Mouse (Mus musculus): ENCODE data around the gene Prps1l3.
A peak's percentile ranks its signal among the peaks of the same experiment; 100 is the strongest.
"Not testable (repeated sequence)": the region's sequence is repeated elsewhere in the genome, so short reads cannot be mapped to it uniquely, and the experiment has no call there.

The Prps1l3 gene

DNA sequence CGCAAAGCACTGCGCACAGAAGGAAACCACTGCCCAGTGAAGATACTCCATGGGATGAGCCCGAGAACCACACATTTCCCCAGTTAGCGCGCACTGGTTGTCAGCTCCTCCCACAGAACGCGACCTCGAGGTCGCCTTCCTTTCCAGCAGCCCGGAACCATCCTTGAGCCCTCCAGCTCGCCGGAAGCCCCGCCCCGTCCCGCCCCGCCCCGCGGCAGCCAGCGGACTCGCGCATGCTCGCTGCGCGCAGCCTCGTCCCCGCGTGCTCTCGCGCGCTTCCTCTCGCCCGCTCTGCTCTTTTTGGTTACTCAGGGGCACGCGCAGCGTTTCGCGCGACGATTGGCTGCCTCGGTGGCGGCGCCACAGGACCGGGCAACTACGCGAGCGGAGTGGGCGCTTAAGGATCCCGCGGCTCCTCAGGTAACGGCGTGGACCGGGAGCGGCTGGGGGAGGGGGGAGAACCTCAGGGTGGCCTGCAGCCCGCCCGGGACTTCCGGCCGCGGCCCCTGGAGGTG lies at the start of gene Prps1l3, which contains the start of gene Mipol1:
TSS of gene Prps1l3 (plus strand) at position 221 of the 515 bp plus-strand sequence.
TSS of gene Mipol1 (plus strand) at position 236 of the 515 bp plus-strand sequence.
- DNase-seq (ENCODE audit: low read depth, low spot score) = peak; percentile 95

- DNase-seq (ENCODE audit: low read depth, low spot score) = no peak
These were observed 45.6 kb upstream of the Prps1l3 start for GRCm38 (mm10) chr12:57184401-57185147.

DNA sequence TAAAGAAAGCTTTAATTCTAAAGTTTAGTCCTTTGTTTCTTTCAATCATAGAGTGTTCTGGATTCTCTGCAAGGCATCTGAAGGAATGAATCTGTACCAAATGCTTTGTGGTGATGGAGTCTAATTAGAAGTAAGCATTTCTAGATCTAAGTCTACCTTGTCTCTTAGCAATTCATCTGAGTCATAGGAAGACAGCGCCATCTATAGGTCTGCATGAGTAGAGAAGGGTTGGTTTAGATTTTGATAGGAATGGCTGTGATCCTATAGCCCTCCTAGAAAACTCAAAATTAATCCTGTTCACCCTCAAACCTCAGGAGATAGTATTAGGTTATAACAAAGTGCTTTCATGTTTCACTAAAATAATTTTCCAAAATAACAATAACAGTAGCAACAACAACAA lies 44.7 kb upstream of the Prps1l3 start:
- DNase-seq (ENCODE audit: low read depth, low spot score) = peak; percentile 65

GRCm38 (mm10) chr12:57186126-57186525 lies 44.1 kb upstream of the Prps1l3 start:
- no peak for DNase-seq (ENCODE audit: low read depth, low spot score)

DNA sequence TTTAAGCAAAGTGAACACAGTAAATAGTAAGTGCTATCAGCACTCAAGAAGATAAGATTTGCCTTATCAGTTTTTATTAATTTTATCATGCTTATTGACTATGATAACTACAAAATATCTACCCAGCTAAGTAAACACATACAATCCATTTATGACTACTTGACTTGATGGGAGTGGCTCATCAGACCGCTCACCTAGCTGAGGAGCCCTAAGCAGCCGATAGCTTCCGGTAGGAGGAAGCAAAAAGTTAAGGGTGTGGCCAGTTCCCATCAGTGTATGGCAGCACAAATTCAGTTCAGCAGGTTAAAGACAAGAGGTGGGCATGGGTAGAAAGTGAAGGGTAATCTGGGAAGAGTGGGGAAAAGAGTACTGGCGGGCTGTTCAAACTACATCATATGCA lies 43.2 kb upstream of the Prps1l3 start:
- DNase-seq (ENCODE audit: low read depth, low spot score) = no peak

DNA sequence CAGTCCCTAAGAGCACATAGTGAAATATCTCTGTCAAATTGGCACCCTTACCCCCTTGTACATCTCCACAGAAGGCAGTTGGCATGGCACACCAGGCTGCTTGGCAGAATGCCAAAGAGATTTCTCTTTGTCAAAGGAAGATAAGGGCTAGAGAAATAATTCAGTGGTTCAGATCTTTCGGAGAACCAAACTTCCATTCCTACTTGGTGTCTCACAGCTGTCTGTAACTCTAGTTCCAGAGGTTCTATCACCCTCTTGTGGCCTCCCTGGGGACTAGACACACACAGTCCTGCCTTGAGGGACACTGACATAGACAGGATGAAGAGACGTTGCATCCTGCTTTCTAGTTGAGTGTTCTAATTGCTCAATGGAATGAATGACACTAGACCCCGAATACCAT lies 35.6 kb upstream of the Prps1l3 start:
- DNase-seq (ENCODE audit: low read depth, low spot score) = peak; percentile 62

DNA sequence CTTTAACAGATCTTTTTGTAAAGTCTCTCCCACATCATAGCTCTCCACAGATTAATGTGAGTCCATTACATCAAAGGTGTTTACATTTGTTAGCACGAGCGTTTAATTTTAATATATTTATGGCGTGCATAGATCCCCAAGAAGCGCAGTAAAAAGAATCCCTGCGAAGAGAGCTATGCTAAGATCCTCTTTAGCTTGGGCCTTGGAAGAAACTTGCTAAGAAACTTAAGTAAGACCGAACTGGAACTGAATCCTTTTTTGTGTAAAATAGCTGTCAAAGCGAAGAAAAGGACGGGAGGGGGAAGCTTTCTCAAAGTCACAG lies 34.0 kb upstream of the Prps1l3 start:
- no peak for DNase-seq (ENCODE audit: low read depth, low spot score)

DNA sequence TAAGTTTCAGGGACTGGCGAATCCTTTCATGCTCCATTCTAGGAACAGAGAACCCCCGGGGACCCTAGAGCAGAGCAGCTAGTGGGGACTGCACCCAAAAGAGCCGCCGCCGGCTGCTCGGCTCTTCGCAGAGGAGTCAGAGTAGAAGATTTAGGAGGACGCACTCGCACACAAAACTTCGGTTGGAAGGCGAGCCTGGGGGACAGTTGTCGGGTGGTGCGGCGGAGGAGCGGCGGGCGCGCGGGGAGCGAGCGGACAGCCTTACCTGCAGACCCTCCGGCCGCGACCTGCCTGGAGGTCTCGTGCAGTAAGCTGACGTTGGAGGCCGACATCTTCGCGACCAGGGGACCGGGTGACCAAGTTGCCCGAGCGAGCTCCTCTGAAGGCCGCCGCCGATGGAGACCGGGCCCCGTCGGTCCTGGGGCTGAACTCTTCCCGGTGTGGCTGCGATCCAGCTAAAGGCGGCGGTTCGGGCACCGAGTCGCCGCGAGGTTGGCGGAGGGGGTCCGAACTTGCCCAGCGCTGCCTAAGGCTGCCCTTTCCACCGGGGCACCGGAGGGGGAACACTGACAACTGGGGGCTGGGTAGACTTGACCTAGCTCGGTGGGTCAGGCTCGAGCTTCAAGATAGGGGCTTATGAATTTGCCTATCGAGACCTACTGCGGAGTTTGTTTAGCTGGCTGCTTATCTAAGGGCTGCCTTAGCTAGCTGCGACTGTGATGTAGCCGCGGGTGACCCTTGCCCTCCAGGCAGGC lies 33.4 kb upstream of the Prps1l3 start:
- peak; percentile 55 for DNase-seq (ENCODE audit: low read depth, low spot score)

DNA sequence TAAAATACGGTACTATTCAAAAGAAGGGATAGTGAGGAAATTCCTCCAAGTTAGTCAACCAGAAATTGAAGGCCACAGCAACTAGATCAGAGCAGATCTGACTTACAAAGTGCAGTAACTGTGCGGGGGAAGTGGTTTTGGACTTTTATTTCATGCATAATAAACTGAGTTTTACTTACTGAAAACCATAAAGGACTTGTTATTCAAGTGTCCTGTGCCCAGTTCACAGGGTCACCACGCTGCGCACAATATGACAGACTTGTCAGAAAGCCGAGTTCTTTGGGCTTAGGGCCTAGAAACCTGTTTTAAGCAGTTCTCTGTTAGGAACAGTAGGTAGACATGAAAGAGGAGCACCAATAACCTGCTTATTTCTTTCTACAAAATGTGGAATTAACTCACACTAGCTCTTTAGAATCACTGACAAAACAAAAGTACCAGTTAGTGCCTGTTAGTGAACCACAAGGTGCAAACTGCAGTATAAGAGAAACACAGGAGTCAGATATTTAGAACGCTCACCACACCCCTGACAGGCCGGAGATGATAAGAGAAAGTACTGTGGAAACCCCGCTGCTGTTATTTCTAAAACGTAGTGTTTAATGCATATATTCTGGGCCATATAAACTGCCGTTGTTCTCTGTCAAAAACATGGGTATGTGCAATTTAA lies 32.7 kb upstream of the Prps1l3 start, which contains the start of gene Slc25a21:
TSS of gene Slc25a21 (minus strand) at position 110 of the 664 bp plus-strand sequence.
- DNase-seq (ENCODE audit: low read depth, low spot score) = no peak

GRCm38 (mm10) chr12:57198269-57198668 lies 31.9 kb upstream of the Prps1l3 start:
- no peak for DNase-seq (ENCODE audit: low read depth, low spot score)

GRCm38 (mm10) chr12:57199427-57199826 lies 30.8 kb upstream of the Prps1l3 start:
- DNase-seq (ENCODE audit: low read depth, low spot score) = no peak

- DNase-seq (ENCODE audit: low read depth, low spot score) = no peak
These were observed 28.3 kb upstream of the Prps1l3 start for GRCm38 (mm10) chr12:57201901-57202300.

- no peak for DNase-seq (ENCODE audit: low read depth, low spot score)
These were observed 25.8 kb upstream of the Prps1l3 start for GRCm38 (mm10) chr12:57204276-57204851.

- DNase-seq (ENCODE audit: low read depth, low spot score) = peak; percentile 56
These were observed 18.6 kb upstream of the Prps1l3 start for GRCm38 (mm10) chr12:57211353-57212311.

DNA sequence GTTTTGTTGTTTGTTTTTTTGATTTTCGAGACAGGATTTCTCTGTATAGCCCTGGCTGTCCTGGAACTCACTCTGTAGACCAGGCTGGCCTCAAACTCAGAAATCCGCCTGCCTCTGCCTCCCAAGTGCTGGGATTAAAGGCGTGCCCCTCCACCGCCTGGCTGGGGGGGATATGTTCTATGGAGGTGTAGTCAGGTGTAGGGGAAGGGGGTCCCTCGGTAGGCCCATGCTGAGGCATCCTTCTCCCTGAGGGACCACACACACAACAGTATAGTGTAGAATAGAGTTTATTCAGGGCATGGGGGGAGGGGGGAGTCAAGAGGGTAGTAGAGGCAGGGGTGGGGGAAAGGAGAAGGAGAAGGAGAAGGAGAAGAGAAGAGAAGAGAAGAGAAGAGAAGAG lies 17.7 kb upstream of the Prps1l3 start:
- not testable (repeated sequence) for DNase-seq (ENCODE audit: low read depth, low spot score)

DNA sequence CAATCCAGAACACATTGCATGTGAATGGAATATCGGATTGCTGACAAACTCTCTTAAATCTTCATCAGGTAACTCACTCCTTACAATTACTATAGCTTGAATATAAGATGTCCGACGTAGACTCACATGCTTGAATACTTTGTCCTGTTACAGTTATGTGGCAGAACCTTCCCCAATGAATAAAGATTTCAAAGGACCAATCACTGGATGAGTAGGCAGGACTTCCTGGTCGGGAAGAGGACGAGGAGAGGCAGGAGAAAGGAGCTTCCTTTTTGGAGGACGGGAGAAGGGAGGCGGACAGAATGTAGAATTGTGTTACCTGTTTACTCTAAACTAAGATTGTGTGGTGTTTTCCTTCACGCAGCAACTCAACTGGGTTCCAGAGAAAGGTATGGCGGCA lies 3.8 kb upstream of the Prps1l3 start:
- DNase-seq (ENCODE audit: low read depth, low spot score) = peak; percentile 66

GRCm38 (mm10) chr12:57227776-57228175 lies 2.4 kb upstream of the Prps1l3 start:
- DNase-seq (ENCODE audit: low read depth, low spot score) = peak; percentile 30

- no peak for DNase-seq (ENCODE audit: low read depth, low spot score)
These were observed 509 bp upstream of the Prps1l3 start for GRCm38 (mm10) chr12:57229703-57230102.

DNA sequence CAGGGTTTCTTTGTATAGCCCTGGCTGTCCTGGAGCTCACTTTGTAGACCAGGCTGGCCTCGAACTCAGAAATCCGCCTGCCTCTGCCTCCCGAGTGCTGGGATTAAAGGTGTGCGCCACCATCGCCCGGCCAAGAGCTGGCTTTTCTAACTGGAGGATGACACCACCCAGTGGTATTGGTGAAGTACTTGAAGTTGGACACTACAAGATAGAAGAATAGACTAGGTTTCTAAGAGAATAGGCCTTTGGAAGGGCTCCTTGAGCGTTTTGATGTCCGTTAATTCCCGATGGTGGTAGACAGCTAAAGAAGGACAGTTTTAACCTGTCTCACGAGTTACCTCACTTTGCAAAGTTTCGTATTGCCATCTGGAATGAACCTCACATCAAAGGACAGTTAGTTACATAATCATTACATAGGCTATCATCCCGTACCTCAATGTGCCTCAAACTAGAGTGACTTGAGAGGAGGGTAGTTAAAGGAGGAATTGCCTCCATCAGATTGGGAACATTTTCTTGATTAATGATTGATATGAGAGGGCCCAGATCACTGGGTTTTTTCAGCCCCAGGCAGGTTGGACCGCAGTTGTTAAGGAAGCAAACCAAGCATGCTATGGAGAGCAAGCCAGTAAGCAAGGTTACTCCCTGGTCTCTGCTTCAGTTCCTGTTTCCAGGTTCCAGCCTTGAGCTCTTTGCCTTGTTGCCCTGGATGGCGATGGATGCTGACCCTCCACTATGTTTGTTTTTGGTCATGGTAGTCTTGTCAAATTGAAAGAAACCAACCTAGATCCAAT lies 1.1 kb downstream of the Prps1l3 start:
- DNase-seq (ENCODE audit: low read depth, low spot score) = peak; percentile 83

DNA sequence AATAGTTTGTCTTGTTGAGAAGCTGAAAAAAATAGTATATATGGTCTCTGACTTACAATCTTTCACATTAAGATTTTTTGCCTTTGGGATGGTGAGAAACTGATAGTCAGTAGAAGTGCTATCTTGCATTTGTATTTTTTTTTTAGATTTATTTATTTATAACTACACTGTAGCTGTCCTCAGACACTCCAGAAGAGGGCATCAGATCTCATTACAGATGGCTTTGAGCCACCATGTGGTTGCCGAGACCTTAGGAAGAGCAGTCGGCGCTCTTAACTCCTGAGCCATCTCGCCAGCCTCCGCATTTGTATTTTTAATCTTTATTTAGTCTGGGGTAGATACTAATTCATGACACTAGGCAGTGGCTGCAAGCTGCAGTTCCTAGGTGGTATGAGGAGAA lies 3.2 kb downstream of the Prps1l3 start:
- DNase-seq (ENCODE audit: low read depth, low spot score) = peak; percentile 48
